Mouse (Mus musculus): ENCODE data around the gene Ror2. TPM values are rescaled to one million over a fixed set of nuclear protein-coding genes. Genes with fewer than 3 reads are reported as not detected.
"Not testable (repeated sequence)": the region's sequence is repeated elsewhere in the genome, so short reads cannot be mapped to it uniquely, and the experiment has no call there.

Gene Ror2
- total RNA-seq (2022) = 1 to 10 TPM in 3 of 4 experiments, under 1 TPM in 1; 0.72 to 1.2 (median 1.0) TPM

DNA sequence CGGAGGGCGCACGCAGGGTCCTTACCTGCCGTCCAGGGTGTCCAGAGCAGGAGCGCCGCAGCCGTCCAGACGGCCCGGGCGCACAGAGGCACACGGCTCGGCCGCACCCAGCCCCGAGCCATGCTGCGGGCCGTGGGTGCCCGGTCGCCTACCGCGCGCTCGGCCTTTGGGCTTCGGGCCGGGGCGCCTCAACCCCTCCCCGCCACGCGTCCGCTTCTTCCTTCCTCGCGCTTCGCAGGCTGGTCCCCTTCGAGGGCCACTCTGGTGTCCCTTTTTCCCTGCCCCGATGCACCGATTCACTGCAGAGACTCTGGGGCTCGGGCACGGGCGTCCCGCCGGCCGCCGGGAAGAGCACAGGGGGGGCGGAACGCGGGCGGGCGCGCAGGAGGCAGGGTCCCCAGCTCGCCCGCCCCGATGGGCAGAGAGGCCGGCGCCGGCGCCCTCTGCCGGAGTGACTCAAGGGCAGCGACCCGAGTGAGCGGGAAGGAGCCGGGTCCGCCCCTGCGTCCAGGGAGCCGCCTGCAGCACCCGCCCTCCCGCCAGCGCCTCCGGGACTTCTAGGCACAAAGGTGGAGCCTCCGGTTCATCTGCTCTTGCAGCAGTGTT, at the start of gene Ror2:
TSS of gene Ror2 (minus strand) at position 369 of the 606 bp plus-strand sequence.
- DNase-seq (ENCODE audit: low spot score) = no peak

DNA sequence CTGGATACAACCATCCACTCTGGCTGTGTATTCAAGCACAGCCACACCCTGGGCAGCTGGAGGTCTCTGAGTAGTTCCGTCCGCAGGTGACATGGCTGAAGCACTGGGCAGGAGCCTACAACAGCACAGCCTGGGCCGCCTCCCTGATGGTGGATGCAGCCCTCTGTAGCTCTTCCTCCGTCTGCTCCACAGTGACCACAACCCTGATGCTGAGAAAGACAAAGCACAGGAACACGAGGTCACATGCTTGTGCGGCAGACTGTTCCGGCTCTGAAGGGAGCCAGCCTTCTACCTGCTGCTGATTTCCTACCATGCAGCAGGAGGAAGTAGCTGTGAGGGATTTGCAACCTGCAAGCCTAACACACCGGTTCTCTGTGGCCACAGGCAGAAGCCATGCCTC, 47.8 kb upstream of the Ror2 start:
- DNase-seq (ENCODE audit: low spot score) = no peak

DNA sequence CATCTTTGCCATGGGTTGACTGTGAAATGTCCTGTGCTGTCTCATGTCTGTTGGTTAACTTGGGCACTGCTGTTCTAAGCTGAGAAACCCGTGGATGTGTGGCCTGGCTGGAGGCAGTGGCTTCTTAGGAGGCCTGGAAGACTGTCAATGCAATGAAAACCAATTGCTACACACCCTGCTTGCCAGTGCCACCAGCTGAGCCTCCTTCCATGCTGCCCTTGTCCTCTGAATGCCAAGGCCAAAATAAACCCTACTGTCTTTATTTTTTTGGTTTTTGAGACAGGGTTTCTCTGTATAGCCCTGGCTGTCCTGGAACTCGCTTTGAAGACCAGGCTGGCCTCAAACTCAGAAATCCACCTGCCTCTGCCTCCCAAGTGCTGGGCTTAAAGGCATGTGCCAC, 44.3 kb upstream of the Ror2 start:
- DNase-seq (ENCODE audit: low spot score) = no peak

DNA sequence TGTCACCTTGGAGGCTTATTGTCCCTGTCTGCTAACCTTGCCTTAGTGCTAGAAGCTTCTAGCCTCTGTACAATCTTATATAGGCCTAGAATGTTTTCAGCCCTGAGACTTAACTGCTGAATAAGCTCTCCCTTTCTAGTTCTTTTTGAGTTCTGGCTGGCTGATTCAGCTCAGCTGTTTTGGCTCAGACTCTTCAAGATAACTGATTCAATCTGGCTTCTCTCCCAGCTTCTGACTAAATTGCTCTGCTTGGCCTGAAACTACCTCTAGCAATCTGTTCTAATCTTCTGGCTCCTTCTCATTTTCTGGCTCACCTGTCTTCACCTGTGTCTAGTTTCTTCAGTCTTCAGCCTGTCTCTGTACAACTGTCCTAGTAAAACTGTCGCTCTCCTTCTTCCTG, 39.6 kb upstream of the Ror2 start:
- peak; percentile 20 for DNase-seq (ENCODE audit: low spot score)

DNA sequence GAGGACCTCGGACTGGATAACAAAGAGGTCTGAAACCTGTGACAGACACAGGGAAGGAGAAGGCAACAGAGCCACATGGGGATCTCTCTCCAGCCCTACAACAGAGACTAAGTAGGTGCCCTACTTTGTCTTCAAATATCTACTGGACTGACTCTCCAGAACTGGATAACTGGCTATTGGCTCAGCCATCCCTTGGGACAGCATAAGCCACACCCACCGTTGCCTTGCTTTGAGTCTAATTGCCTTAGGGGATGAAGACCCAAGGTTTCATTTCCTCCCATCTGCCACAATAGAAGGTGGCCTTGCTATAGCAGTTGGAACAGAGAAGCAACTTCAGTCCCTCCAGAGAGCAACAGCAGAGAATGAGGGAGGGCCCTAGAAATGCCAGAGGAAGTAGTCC, 37.7 kb upstream of the Ror2 start:
- no peak for DNase-seq (ENCODE audit: low spot score)

DNA sequence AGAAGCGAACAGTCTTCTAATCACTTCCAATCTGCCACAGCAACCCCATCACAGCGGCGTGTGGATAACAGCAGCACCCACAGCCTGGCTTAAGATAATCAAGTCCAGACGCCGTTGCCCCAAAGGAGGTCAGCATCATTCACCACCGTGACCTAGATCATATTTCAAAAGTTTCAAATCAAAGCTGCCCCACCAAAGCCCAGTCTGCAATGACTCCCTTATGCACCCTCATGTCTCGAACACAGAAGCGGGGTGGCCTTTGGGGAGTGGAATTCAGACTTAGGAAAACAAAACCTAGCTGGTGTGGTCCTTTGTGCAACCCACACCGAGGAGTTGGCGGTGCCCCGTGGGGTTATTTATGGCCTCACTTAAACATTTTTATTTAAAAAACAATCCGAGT, 35.0 kb upstream of the Ror2 start:
- no peak for DNase-seq (ENCODE audit: low spot score)

DNA sequence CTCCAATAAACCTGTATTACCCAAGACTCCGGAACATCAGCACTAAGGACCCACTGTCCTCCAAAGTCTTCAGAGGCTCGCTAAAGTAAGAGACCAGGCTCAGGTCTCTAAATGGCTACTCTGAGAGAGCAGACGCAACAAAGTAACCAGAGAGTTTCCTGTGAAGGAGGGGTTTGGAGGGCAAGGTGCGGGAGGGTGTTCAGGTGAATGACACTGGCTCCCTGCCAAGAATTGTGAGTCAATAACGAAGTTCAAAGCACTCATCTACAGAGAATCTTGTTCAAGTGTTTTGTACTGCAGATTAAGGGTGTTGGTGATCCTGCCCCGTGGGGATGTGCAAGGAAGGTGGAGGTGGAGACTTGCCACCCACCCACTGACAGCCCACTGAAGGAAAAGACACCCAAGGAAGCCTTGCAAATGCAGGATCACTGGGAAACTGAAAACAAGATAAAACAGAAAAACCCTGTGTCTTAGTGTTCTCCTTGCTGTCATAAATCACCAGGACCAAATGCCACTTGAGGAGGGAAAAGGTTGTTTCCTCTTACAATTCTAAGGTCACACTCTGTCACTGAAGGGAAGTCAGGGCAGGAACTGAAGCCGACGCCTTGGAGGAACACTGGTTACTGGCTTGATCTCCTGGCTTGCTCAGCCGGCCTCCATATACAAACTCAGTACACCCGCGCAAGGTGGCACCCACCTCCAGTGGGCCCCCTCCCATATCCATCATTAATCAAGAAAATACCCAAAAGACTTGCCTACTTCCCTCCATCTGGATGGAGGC, 30.8 kb upstream of the Ror2 start:
- no peak for DNase-seq (ENCODE audit: low spot score)

DNA sequence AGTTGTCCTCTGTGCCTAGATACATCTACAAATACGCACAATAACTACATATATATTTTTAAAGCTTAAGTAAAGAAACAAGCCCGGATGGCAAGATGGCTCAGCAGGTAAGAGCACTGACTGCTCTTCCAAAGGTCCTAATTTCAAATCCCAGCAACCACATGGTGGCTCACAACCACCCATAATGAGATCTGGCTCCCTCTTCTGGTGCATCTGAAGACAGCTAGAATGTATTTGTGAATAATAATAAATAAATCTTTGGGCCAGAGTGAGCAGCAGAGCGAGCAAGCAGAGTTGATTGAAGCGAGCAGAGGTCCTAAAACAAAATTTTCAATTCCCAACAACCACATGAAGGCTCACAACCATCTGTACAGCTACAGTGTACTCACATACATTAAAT, 29.8 kb upstream of the Ror2 start:
- DNase-seq (ENCODE audit: low spot score) = not testable (repeated sequence)

DNA sequence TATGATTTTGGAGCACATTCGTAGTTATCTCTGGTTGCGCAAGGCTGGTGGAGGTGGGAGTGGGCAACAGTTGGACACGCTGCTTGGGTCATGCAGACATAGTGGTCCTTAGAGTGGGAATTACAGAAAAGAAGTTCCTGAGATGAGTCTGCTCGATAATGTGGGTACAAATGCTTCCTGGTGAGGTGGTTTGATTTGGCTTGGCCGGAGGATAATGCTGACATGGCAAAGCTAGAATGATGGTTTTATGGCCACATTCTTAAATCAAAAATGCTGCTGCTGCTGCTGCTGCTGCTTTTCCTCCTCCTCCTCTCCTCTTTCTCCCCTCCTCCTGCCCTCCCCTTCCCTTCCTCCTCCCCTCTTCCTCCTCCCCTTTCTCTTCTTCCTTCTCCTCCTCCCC, 24.5 kb upstream of the Ror2 start:
- DNase-seq (ENCODE audit: low spot score) = no peak

DNA sequence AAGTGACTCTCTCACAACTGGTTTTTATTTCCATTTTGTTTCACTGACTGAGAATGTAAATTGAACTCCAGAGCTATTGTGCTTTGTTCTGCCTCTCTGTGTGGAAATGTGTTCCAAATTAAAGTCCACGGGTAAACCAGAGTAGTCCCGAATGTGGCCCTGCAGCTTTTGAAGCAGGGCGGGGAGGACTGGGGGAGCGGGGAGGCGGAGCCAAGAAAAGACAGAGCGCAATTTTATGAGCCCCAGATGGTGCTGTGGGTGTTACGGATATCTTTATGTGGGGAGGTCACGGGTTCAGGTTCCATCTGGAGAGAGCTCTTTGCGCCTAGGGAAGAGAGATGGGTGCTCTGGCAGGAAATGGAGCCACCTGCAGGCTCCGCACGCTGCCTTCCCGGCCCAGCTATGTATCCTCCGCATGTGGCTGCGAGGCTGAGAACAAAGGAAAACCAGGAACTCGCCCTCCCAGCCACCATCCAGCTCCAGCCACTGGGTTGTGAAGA, 23.8 kb upstream of the Ror2 start:
- DNase-seq (ENCODE audit: low spot score) = no peak

DNA sequence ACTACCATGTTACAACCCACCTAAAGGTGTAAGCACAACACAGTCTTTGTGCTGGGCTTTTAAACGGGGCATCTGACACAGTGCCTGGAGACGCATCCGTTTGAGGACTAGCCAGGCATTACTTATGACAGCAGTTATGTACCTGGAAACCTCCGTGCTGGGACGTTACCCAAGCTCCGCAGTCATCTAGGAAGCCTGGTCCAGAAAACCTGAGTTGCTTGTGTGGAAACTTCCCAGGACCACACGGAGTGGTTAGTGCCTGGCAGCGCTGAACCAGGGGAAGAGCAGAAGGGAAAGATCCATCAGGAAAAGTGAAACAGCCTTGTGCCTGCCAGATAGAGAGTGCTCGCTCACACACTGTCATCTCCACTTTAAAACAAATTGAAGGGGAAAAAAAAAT, 23.2 kb upstream of the Ror2 start:
- DNase-seq (ENCODE audit: low spot score) = no peak

DNA sequence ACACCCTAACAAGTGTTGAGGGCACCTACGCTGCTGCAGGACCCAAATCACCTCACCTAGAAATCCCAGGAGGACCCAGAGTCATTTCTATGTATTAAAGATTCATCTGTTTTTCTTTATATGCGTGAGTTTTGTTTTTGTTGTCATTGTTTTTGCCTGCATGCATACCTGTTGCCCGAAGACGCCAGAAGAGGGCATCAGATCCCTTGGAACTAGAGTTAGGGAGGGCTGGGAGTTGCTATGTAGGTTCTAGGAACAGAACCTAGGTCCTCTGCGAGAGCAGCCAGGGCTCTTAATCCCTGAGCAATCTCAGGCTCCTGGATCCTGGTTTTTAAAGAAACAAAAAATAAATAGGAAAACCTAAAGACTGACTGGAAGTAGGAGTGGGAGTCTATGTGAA, 20.9 kb upstream of the Ror2 start:
- DNase-seq (ENCODE audit: low spot score) = no peak

DNA sequence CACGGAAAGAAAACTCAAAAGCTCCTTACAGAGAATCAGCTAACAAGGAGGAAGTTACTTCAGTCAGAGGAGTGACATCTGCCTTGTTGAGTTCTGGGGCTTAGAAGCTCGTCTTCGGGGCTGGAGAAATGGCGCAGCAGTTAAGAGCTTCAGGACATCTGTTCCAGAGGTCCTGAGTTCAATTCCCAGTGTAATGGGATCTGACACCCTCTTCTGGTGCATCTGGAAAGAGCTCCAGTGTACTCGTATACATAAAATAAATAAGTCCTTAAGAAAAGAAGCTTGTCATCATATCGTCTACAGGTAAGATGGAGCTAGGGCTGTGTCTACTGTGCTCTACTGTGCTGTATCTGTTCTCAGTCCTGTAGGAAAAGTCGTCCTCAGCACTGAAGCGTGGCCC, 19.3 kb upstream of the Ror2 start:
- DNase-seq (ENCODE audit: low spot score) = no peak

DNA sequence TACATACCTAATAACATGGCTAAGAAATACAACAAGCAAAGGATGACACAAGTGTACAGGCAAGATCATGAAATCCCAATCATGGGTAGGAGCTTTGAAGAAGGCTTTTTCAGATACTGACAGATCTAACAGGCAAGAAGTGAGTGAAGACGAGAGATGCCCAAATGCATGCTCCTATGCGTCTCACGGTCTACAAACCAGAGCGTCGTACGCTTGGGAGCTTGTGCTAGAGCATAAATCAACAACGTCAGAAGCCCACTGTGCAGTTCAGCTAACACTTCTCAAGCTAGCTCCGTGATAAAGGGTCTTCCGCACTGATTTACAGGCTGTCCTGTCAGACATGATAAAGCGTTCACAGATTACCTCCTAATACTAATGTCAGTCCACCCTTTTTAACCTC, 16.8 kb upstream of the Ror2 start:
- DNase-seq (ENCODE audit: low spot score) = no peak

DNA sequence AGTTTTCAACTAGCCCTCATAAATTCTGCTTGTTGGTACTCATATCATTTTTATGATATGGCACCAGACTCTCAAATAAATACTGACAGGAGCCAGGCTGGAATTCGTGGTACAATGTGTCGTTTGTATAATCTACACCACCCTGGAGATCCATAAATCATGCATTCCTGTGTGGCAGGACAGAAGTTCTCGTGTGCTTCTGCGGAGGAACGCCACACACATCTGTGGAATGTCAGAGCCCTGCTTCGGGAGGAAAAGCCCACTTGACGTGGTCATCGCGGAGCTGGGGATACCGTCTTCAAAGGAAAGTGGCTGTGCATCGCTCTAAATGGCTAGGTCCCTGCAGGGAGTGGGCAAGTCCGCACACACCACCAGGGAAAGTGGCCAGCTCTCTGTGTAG, 7.1 kb upstream of the Ror2 start:
- DNase-seq (ENCODE audit: low spot score) = no peak

DNA sequence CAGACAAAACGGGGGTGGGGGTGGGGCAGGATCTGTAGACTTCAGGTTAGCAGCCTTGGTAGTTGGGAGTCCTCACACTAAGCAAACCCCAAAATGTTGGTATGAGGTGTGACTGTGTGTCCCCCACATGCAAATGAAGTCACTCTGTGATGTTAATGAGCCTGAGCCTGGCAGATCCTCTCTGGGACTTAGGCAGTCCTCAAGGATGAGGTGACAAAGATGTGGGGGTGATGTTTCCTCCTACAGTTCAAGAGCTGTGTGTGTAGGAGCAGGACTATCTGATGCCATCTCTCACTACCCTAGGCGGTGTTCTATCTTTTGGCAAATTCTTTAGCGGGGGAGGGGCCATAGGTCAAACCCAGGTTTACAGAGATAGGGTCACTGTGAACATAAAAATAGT, 6.3 kb upstream of the Ror2 start:
- DNase-seq (ENCODE audit: low spot score) = no peak

DNA sequence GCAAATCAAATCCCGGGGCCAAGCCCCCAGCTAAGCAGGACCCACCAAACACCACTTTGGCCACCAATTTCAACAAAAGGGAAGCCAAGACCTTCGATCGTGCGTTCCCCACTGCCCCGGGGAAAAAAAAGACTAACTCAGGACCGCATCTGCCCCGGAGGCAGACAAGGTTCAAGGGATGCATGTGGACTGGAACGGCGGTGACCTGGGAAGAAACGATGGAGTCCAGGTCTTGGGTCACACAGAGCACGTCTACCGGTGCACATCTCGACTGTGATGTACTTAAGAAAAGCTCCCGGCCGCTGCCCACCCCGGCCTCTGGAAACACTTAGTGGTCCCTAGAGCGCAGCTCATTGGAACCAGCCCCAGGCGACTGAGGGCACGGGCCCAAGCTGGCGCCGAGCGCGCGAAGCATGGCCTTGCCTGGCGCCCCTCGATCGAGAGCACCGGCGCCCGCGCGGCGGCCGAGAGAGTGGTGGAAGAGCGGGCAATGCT, 616 bp downstream of the Ror2 start:
- DNase-seq (ENCODE audit: low spot score) = no peak

DNA sequence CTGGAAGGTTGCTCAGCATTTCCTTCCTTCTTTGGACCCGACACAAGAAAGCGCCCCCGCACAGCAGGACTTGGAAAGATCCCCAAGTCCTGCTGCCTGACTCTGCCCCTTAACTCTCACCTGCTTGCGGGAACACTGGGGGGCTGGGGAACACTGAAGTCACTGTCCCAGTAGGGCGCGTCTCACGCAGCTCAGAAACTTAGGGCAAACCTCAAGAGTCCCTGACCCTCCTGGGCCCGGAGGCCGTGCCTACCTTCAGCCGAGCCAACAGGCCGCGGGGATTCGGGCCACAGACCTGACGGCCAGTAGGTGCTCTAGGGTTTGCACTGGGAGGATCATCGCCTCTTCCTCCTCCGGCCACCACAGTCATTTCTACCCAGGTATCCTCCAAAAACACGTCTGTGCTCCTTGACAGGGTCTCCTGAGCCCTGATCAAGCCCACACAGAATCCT, 1.2 kb downstream of the Ror2 start:
- no peak for DNase-seq (ENCODE audit: low spot score)

DNA sequence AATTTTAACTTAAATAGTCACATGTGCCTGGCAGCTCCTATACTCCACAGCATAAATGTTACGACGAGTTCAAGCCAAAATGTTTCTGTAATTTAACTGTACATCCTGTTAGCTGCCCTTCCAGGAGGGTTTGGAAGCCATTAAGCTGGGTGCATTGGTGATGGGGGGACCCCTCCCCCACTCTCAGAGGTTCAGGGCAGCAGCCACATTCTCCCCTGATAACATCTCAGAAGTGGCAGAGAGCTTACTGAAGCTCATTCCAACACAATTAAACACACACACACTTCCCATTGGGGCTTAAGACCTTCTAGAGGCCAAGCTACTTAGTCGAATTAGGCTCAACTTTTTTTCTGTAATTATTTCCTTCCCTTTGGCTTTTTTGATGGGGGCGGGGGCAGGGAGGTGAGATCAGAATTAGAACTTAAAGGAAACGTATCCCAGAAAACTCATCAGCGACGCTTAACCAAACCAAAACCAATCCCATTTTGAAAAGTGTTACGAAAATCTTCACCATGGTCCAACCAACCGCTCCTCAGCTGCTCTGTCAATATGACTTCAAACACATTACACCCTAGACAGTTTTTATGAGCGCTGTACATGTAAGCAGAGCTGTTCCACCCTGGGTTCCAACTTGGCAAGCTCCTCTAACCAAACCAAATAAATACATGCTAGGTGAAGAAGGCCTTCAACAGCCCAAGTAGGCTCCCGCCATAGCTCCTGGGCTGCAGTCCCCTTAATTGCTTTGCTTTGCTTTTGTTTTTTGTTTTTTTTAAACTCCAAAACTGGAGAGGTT, 4.1 kb downstream of the Ror2 start:
- no peak for DNase-seq (ENCODE audit: low spot score)

DNA sequence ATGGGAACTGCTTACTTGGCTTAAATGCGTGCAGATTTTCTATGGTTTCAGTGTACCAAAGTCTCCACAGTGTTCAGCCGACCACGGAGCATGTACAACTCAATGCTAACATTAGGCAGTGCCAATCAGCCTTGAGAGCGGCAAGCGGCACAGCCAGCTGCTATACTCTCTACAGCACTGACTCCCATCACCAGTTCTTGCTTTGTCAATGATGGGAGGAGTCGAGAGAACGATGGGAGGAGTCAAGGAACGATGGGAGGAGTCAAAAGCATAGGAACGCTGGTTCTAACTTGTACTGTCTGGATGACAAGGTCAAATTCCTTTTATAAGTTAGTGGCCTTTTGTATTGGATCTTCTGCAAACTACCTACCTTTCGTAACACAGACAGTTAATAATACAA, 7.0 kb downstream of the Ror2 start:
- DNase-seq (ENCODE audit: low spot score) = no peak

DNA sequence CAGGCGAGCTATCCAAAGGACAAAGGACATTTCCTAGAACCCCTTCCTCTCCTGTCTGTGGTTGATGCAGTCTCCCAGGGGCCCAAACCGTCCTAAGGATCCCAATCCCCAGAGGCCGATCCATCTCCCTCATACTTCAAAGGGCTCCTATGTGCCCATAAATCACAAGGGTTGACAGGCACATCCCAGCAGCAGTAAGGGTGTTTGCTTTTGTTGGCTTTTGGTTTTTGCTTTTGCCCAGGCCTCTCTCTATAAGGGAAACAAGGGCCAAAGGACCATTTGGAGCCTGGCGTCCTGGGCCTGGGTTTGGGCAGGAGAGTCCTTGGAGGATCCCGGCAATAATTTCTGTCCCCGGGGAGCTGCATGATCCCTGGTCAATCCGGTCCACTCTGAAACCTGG, 9.5 kb downstream of the Ror2 start:
- DNase-seq (ENCODE audit: low spot score) = no peak

DNA sequence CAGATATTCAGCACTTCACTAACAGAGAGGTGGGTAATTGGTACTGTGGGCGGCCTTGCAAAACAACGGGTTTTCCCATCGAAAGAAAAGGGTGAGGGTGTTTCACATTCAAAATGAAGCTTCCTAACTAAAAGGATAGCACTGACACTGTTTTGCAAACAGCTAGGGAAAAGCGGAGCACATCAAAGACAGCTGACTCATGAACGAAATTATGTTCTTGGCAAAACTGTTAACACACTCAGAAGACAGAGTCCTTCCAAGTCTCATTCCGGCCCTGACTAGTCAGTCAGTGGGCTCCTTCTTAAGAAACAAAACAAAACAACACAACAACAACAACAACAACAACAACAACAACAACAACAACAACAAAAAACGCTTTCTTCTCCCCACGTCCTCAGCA, 10.1 kb downstream of the Ror2 start:
- DNase-seq (ENCODE audit: low spot score) = peak; percentile 48

Measured in heart, adult 8-10 months (tissue).